Comparison of ENCODE assay signal across 9 mouse cellular contexts in the genomic region with DNA sequence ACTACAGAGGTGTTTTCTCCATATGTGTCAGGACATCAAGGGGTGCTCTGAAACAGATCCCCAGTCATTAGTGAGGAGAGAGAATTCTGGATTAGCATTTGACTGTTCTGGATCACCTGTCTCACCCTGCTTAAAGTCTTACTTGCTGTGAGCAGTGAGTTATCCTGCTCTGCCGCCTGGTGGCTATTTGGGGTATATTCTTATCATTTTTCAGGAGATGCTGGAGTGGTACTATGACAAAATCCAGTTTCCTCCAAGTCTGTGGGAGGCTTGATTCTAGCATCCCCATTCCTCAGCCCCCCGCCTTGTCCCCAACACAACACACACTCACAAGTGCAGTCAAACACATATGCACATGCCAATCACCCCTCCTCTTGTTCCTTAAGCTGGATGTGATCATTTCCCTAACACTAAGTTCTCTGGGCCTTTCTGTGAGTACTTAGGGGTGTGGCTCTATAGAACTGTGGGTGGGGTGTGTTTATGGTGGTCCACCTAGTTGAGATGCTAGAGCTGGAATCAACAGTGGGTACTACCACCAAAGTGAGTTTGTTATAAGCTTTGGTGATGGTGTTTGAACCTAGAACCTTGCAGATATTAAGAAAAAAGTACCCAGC.
DNase-seq lines count a peak whose midpoint lies in the region.
"Had no signal": no experiment of that assay in that cellular context is flagged by ENCODE, and none has a peak within 500 bp of the region (broad histone marks: within the 10 kb centered on the region; RNA-seq: fewer than 3 reads in every experiment).

No protein-coding gene starts in this region.

- H3K27me3 ChIP-seq in embryonic facial prominence, embryonic 10.5 days (replicated peaks; ENCODE audit: low read depth, poor library complexity, severe bottlenecking) = no peaks in the 10 kb centered on the region
- H3K27me3 ChIP-seq: embryonic facial prominence, embryonic 15.5 days had no signal

- no peak overlapping the region for H3K27ac ChIP-seq in embryonic facial prominence, embryonic 10.5 days (replicated peaks)
- H3K27ac ChIP-seq: embryonic facial prominence, embryonic 15.5 days had no signal

- no peak overlapping the region for H3K4me3 ChIP-seq in embryonic facial prominence, embryonic 10.5 days
- H3K4me3 ChIP-seq: embryonic facial prominence, embryonic 15.5 days had no signal

- WGBS in embryonic facial prominence, embryonic 10.5 days = 18% methylated on average over 2 of the region's 2 CpGs

- H3K9me3 ChIP-seq in embryonic facial prominence, embryonic 10.5 days = no peaks in the 10 kb centered on the region
- H3K9me3 ChIP-seq: embryonic facial prominence, embryonic 15.5 days had no signal

- peak; percentile 59 for DNase-seq in ES-CJ7 (ENCODE audit: low read depth, low spot score)
- peak; percentile 65 for DNase-seq in adrenal gland, adult 2 months
- peak; percentile 61 for DNase-seq in embryonic facial prominence, embryonic 10.5 days (ENCODE audit: low spot score)
- peak; percentile 74 for DNase-seq in heart, postnatal 4 days
- peak; percentile 61 to 87 for DNase-seq in layer of hippocampus, adult 18-20 months (ENCODE audit: low spot score in 2 of 2)
- peak; percentile 4 for DNase-seq in lung, postnatal 25 days (ENCODE audit: low spot score)
- DNase-seq in skeletal muscle tissue, adult 2 months (ENCODE audit: low read depth, low spot score) = peak; percentile 40
- no peak for DNase-seq in thymus, postnatal 14 days

- H3K36me3 ChIP-seq in embryonic facial prominence, embryonic 10.5 days (replicated peaks) = no peaks in the 10 kb centered on the region
- H3K36me3 ChIP-seq: embryonic facial prominence, embryonic 15.5 days had no signal

- H3K4me1 ChIP-seq in embryonic facial prominence, embryonic 10.5 days = peaks cover 23% of the 10 kb centered on the region
